Mouse (Mus musculus) midbrain, postnatal 0 days (tissue): ENCODE measurements around the gene Phf20. TPM values are rescaled to one million over a fixed set of nuclear protein-coding genes. Genes with fewer than 3 reads are reported as not detected.

ENCODE experiments used
- ATAC-seq: fragments of 200-750 bp; cut with Nextera tagmentation; 2 replicates; pipeline ENCODE4 v1.8.0; 2017; ENCODE audit warnings: moderate number of reproducible peaks, mild to moderate bottlenecking, moderate TSS enrichment, moderate library complexity; ENCODE audit not compliant: low FRiP score
- DNase-seq: peaks from one replicate; pipeline ENCODE4 v3.0.0-alpha.2; 2015; ENCODE audit warnings: low spot score
- H3K27ac ChIP-seq: fragments of 300-500 bp; sonication (generic); 2 replicates; pipeline ENCODE4 v1.5.1; 2014; ENCODE audit warnings: low read depth, mild to moderate bottlenecking, low read length, mixed read lengths
- H3K27me3 ChIP-seq: fragments of 300-500 bp; sonication (generic); 2 replicates; pipeline ENCODE4 v1.6.1; 2014; ENCODE audit warnings: low read length, control low read depth, mixed read lengths; ENCODE audit not compliant: insufficient read depth
- H3K36me3 ChIP-seq: fragments of 300-500 bp; sonication (generic); 2 replicates; pipeline ENCODE4 v1.6.1; 2014; ENCODE audit warnings: low read length, control low read depth, mixed read lengths; ENCODE audit not compliant: insufficient read depth
- H3K4me1 ChIP-seq: fragments of 300-500 bp; sonication (generic); 2 replicates; pipeline ENCODE4 v1.6.1; 2014; ENCODE audit warnings: mild to moderate bottlenecking, control low read depth, antibody characterized with exemption, low read length, mixed read lengths; ENCODE audit not compliant: insufficient read depth
- H3K4me2 ChIP-seq: fragments of 300-500 bp; sonication (generic); 2 replicates; pipeline ENCODE4 v1.6.1; 2014; ENCODE audit warnings: low read depth, mild to moderate bottlenecking, low read length, mixed read lengths; ENCODE audit not compliant: poor library complexity, severe bottlenecking
- H3K4me3 ChIP-seq: fragments of 300-500 bp; sonication (generic); 2 replicates; pipeline ENCODE4 v1.5.1; 2014; ENCODE audit warnings: low read depth, mild to moderate bottlenecking, low read length, moderate library complexity
- H3K9ac ChIP-seq: fragments of 300-500 bp; sonication (generic); replicated peaks from 2 replicates; pipeline ENCODE4 v1.6.1; 2014; ENCODE audit warnings: mild to moderate bottlenecking, low read length, moderate library complexity, mixed read lengths; ENCODE audit not compliant: poor library complexity, severe bottlenecking
- H3K9me3 ChIP-seq: fragments of 300-500 bp; sonication (generic); 2 replicates; pipeline ENCODE4 v1.6.1; 2016; ENCODE audit warnings: low read length, control low read depth
- CTCF ChIP-seq: IDR thresholded peaks from 2 replicates; pipeline ENCODE4 v1.5.1; 2016; ENCODE audit warnings: antibody characterized with exemption, mild to moderate bottlenecking
- WGBS: fragments of 180-500 bp; shearing (Covaris S2); extraction: QIAGEN DNeasy Blood & Tissue Kit; methylation state at CpG from one replicate; pipeline ENCODE4 v1.1.7; 2014; 5-methylcytosine and 5-hydroxymethylcytosine counted together
- polyA plus RNA-seq: library from polyadenylated mRNA; unstranded; fragments of >200 nt; fragmentation: Nextera tagmentation; extraction: Ambion mirVana; gene quantifications from 2 replicates; pipeline ENCODE4 v1.2.1, GENCODE M21; 2015
- total RNA-seq: library from RNA; depleted of rRNA; stranded (reverse); fragments of >200 nt; gene quantifications from 2 replicates; pipeline ENCODE4 v1.2.3, GENCODE M21; 2014

Phf20 gene
- total and polyA plus RNA-seq, 2 experiments from 2014 or later = 27.6 to 116 TPM

DNA sequence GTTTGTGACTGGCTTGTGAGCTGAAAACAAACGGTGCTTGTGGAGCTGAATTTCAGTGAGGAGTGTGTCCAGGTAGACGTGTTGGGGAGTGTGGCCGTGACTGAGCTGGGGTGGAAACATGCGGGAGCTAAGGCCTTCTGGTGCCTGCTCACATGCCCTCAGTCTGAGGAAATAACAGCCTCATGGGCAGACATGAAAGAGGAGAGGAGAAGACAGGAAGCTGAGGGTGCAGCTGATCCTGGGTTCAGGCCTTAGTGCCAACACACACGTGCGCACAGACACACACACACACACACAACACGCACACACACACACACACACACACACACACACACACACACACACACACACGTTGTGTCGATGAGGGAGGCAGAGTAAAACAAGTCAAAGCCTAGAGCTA, 71.4 kb downstream of the Phf20 start:
- Histone ChIP-seq H3K27me3 (no peaks in the 10 kb centered on the region), H3K9me3 (no peaks in the 10 kb centered on the region), H3K9ac (no peak overlapping the region), H3K36me3 (peaks cover 11% of the 10 kb centered on the region), H3K4me1 (no peaks in the 10 kb centered on the region), H3K4me3 (no peak overlapping the region), H3K27ac (no peak overlapping the region), H3K4me2 (no peak overlapping the region)
- TF ChIP-seq CTCF = no peak
- WGBS = 98% methylated on average over 9 of the region's 9 CpGs
- DNase-seq = no peak
- no peak for ATAC-seq

DNA sequence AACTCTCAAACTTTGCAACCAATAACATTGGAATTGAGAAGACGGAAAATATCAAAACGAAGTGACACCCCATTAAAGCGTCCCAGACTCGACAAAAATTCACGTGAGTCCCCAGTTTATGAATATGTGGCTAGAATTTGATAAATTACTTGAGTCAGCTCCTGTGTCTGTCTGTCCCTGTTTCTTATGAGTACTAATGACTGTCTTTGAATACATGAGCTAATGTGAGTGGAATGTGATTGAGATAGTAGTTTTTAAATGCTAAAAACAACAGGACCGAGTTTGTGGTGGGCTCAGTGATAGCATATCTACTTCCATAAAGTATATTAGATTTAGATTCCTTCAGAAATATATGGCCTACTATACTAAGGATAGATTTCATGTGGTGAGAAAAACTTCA, 76.3 kb downstream of the Phf20 start:
- TF ChIP-seq CTCF = no peak
- 95% methylated on average over 6 of the region's 6 CpGs for WGBS

DNA sequence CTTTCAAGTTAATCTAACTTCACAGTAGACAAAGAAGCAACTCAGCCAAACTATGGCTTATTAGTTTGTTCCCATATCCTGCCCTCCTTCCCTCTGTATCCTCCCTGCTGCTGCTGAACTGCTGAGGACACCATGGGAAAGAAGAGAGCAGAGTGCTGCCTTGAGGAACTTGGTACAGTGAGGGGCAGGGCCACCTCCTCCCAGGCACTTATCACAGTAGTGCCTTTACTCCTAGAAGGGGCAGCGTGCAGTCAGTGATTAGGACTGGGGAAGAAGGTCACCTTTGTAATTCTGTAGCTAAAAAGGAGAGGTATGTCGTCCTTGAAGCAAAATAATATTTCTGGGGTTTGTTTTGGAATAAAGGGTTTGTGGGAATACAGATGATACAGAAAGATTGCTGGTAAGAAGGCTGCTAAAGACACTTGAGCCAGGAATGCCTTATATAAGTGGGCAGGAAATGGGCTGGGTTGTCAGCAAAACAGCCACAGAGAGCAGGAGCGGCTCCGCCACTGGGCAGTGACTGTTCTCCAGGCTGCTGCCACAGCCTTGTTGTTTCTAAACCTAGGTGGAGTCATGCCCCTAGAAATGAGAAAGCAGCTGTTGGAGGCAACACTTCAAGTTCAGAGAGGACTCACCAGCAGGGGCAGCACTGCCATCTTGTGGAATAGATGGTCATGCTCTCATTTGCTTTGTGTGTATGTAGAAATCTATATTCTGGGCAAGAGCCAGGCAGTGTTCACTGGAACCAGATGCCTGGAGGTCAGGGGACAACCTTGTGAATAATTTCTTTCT, 82.2 kb downstream of the Phf20 start:
- Histone ChIP-seq H3K36me3 (peaks cover 9% of the 10 kb centered on the region), H3K4me1 (no peaks in the 10 kb centered on the region), H3K9me3 (no peaks in the 10 kb centered on the region), H3K9ac (no peak overlapping the region), H3K27ac (no peak overlapping the region; the same call in 1 of the 2 replicates), H3K27me3 (no peaks in the 10 kb centered on the region), H3K4me2 (no peak overlapping the region), H3K4me3 (no peak overlapping the region)
- no peak for ATAC-seq
- peak; percentile 92 for DNase-seq
- peak; percentile 96 for TF ChIP-seq CTCF
- WGBS = 61% methylated on average over 4 of the region's 4 CpGs

More for the DNA sequence above, 76.3 kb downstream of the Phf20 start:
- Histone ChIP-seq H3K36me3 (peaks cover 16% of the 10 kb centered on the region), H3K4me1 (no peaks in the 10 kb centered on the region), H3K9ac (no peak overlapping the region), H3K4me2 (no peak overlapping the region), H3K4me3 (no peak overlapping the region), H3K27ac (no peak overlapping the region), H3K27me3 (no peaks in the 10 kb centered on the region), H3K9me3 (no peaks in the 10 kb centered on the region)
- ATAC-seq (no peak), DNase-seq (no peak)

GRCm38 (mm10) chr2:156281227-156281626, 85.0 kb downstream of the Phf20 start:
- Histone ChIP-seq H3K36me3 (peaks cover 4% of the 10 kb centered on the region; the same call in 1 of the 2 replicates), H3K4me1 (no peaks in the 10 kb centered on the region), H3K9ac (0 out of 2 replicates have a peak overlapping the region, but pooled peaks have one; percentile 19), H3K4me2 (no peak overlapping the region), H3K27ac (no peak overlapping the region), H3K4me3 (no peak overlapping the region), H3K27me3 (no peaks in the 10 kb centered on the region), H3K9me3 (no peaks in the 10 kb centered on the region)
- WGBS = 83% methylated on average over 4 of the region's 4 CpGs
- TF ChIP-seq CTCF = no peak
- ATAC-seq (no peak), DNase-seq (no peak)

GRCm38 (mm10) chr2:156285161-156285560, 88.9 kb downstream of the Phf20 start:
- 56% methylated on average over 2 of the region's 2 CpGs for WGBS
- H3K9me3 ChIP-seq = no peaks in the 10 kb centered on the region
- H3K27me3 ChIP-seq = no peaks in the 10 kb centered on the region
- no peak for TF ChIP-seq CTCF
- H3K9ac ChIP-seq = no peak overlapping the region
- H3K4me1 ChIP-seq = no peaks in the 10 kb centered on the region
- DNase-seq (no peak), ATAC-seq (no peak)
- no peak overlapping the region for H3K4me2 ChIP-seq
- H3K27ac ChIP-seq = no peak overlapping the region
- H3K36me3 ChIP-seq = peaks cover 16% of the 10 kb centered on the region
- no peak overlapping the region for H3K4me3 ChIP-seq

GRCm38 (mm10) chr2:156286733-156287132, 90.5 kb downstream of the Phf20 start:
- Histone ChIP-seq H3K4me2 (no peak overlapping the region), H3K4me3 (no peak overlapping the region), H3K36me3 (peaks cover 19% of the 10 kb centered on the region), H3K27ac (no peak overlapping the region), H3K9ac (no peak overlapping the region), H3K9me3 (no peaks in the 10 kb centered on the region), H3K27me3 (no peaks in the 10 kb centered on the region), H3K4me1 (no peaks in the 10 kb centered on the region)
- DNase-seq = no peak
- no peak for TF ChIP-seq CTCF
- ATAC-seq = no peak
- WGBS = 94% methylated on average over 4 of the region's 4 CpGs
